ENCODE assay signal across 22 mouse cellular contexts in genomic region chr7:127785308-127785707, GRCm38 (mm10). TPM values are rescaled to one million over a fixed set of nuclear protein-coding genes. Genes with fewer than 3 reads are reported as not detected.
DNase-seq lines count a peak whose midpoint lies in the region; ATAC-seq and TF ChIP-seq lines count a peak whose summit lies in the region.
"Had no signal": no experiment of that assay in that cellular context is flagged by ENCODE, and none has a peak within 500 bp of the region (broad histone marks: within the 10 kb centered on the region; RNA-seq: fewer than 3 reads in every experiment).

Gm49388 (plus strand) TSS chr7:127785608.

- no peak within 1 kb of the TSS for H3K4me2 ChIP-seq in embryonic facial prominence, embryonic 13.5 days
- no peak within 1 kb of the TSS for H3K4me2 ChIP-seq in liver, embryonic 13.5 days
- no peak within 1 kb of the TSS for H3K4me2 ChIP-seq in liver, embryonic 11.5 days
- no peak within 1 kb of the TSS for H3K4me2 ChIP-seq in stomach, postnatal 0 days (replicated peaks; ENCODE audit: low read depth)

- H3K27me3 ChIP-seq in embryonic facial prominence, embryonic 13.5 days: no peaks in the 10 kb centered on the region
- H3K27me3 ChIP-seq in embryonic facial prominence, embryonic 10.5 days (replicated peaks; ENCODE audit: low read depth, poor library complexity, severe bottlenecking): no peaks in the 10 kb centered on the region
- H3K27me3 ChIP-seq in liver, embryonic 13.5 days: no peaks in the 10 kb centered on the region
- H3K27me3 ChIP-seq in liver, embryonic 11.5 days (replicated peaks; ENCODE audit: control insufficient read depth, insufficient read depth, low read length): no peaks in the 10 kb centered on the region
- H3K27me3 ChIP-seq in stomach, postnatal 0 days (ENCODE audit: control insufficient read depth, insufficient read depth, low read length): no peaks in the 10 kb centered on the region
- H3K27me3 ChIP-seq: CH12.LX, Patski had no signal

- DNase-seq in embryonic facial prominence, embryonic 10.5 days (ENCODE audit: low spot score): no peak
- DNase-seq in liver, embryonic 13.5 days: no peak
- no peak for DNase-seq in liver, embryonic 11.5 days (ENCODE audit: low spot score)
- DNase-seq in stomach, postnatal 0 days (ENCODE audit: low spot score): no peak
- no peak for DNase-seq in cerebellum, adult 9-10 months
- DNase-seq: adrenal gland, adult 2 months; adrenal gland, adult 8-10 months; adrenal gland, postnatal 10 days; adrenal gland, postnatal 14 days; adrenal gland, postnatal 25 days; adrenal gland, postnatal 36 days; B cell, adult 2 months; cerebellum, adult 11 months; cerebellum, adult 11-12 months; cerebellum, adult 18-20 months had no signal

- TF ChIP-seq EP300 in stomach, postnatal 0 days (optimal IDR thresholded peaks at IDR 0.05): no peak

- no peaks in the 10 kb centered on the region for H3K9me3 ChIP-seq in embryonic facial prominence, embryonic 13.5 days
- no peaks in the 10 kb centered on the region for H3K9me3 ChIP-seq in embryonic facial prominence, embryonic 10.5 days
- no peaks in the 10 kb centered on the region for H3K9me3 ChIP-seq in liver, embryonic 13.5 days (replicated peaks)
- no peaks in the 10 kb centered on the region for H3K9me3 ChIP-seq in liver, embryonic 11.5 days (ENCODE audit: control insufficient read depth, low read length)
- H3K9me3 ChIP-seq in stomach, postnatal 0 days (ENCODE audit: control insufficient read depth, low read length): no peaks in the 10 kb centered on the region
- H3K9me3 ChIP-seq: G1E had no signal

- H3K4me3 ChIP-seq in embryonic facial prominence, embryonic 13.5 days: no peak within 1 kb of the TSS
- H3K4me3 ChIP-seq in embryonic facial prominence, embryonic 10.5 days: no peak within 1 kb of the TSS
- no peak within 1 kb of the TSS for H3K4me3 ChIP-seq in liver, embryonic 13.5 days (replicated peaks)
- no peak within 1 kb of the TSS for H3K4me3 ChIP-seq in liver, embryonic 11.5 days (ENCODE audit: low read depth, low read length)
- no peak within 1 kb of the TSS for H3K4me3 ChIP-seq in stomach, postnatal 0 days (ENCODE audit: low read depth, low read length)

- ATAC-seq in embryonic facial prominence, embryonic 13.5 days (ENCODE audit: insufficient number of reproducible peaks, insufficient read depth, low FRiP score, low TSS enrichment, low read depth): no peak
- 0 out of 2 replicates have a peak, but pooled peaks have one; percentile 5 for ATAC-seq in liver, embryonic 13.5 days (ENCODE audit: low read depth)
- ATAC-seq in liver, embryonic 11.5 days (replicated peaks; ENCODE audit: low FRiP score): no peak
- ATAC-seq in stomach, postnatal 0 days (ENCODE audit: low FRiP score, low TSS enrichment): peak; percentile 10; the same call in 1 of the 2 replicates
- ATAC-seq: activated CD4-positive, CD25-positive, alpha-beta regulatory T cell, adult 4 months; CD4-positive, CD25-positive, alpha-beta regulatory T cell, adult 4 months; Patski had no signal

- no peaks in the 10 kb centered on the region for H3K4me1 ChIP-seq in embryonic facial prominence, embryonic 13.5 days
- H3K4me1 ChIP-seq in embryonic facial prominence, embryonic 10.5 days: no peaks in the 10 kb centered on the region
- 0 out of 2 replicates have a peak, but pooled peaks cover 2% of the 10 kb centered on the region for H3K4me1 ChIP-seq in liver, embryonic 13.5 days (replicated peaks)
- H3K4me1 ChIP-seq in liver, embryonic 11.5 days (replicated peaks; ENCODE audit: control insufficient read depth, insufficient read depth, low read length): no peaks in the 10 kb centered on the region
- H3K4me1 ChIP-seq in stomach, postnatal 0 days (replicated peaks; ENCODE audit: control insufficient read depth, insufficient read depth): no peaks in the 10 kb centered on the region

- no peak within 1 kb of the TSS for H3K27ac ChIP-seq in embryonic facial prominence, embryonic 13.5 days
- no peak within 1 kb of the TSS for H3K27ac ChIP-seq in embryonic facial prominence, embryonic 10.5 days (replicated peaks)
- H3K27ac ChIP-seq in liver, embryonic 13.5 days: no peak within 1 kb of the TSS
- H3K27ac ChIP-seq in liver, embryonic 11.5 days (ENCODE audit: low read depth, low read length): no peak within 1 kb of the TSS; the same call in 1 of the 2 replicates
- no peak within 1 kb of the TSS for H3K27ac ChIP-seq in stomach, postnatal 0 days (replicated peaks)

- peaks cover 99% of the 10 kb centered on the region for H3K36me3 ChIP-seq in embryonic facial prominence, embryonic 13.5 days
- H3K36me3 ChIP-seq in embryonic facial prominence, embryonic 10.5 days (replicated peaks): peaks cover 100% of the 10 kb centered on the region
- peaks cover 99% of the 10 kb centered on the region for H3K36me3 ChIP-seq in liver, embryonic 13.5 days
- H3K36me3 ChIP-seq in liver, embryonic 11.5 days (ENCODE audit: control insufficient read depth, insufficient read depth, low read length): peaks cover 75% of the 10 kb centered on the region
- H3K36me3 ChIP-seq in stomach, postnatal 0 days (ENCODE audit: control insufficient read depth, insufficient read depth, low read length): peaks cover 32% of the 10 kb centered on the region

- 94% methylated on average over 7 of the region's 7 CpGs for WGBS in embryonic facial prominence, embryonic 13.5 days
- WGBS in embryonic facial prominence, embryonic 10.5 days: 95% methylated on average over 7 of the region's 7 CpGs
- WGBS in liver, embryonic 13.5 days (ENCODE audit: insufficient replicate concordance): 88% methylated on average over 6 of the region's 7 CpGs
- 95% methylated on average over 7 of the region's 7 CpGs for WGBS in liver, embryonic 11.5 days
- WGBS in stomach, postnatal 0 days: 93% methylated on average over 7 of the region's 7 CpGs

- H3K9ac ChIP-seq in embryonic facial prominence, embryonic 13.5 days: 0 out of 2 replicates have a peak within 1 kb of the TSS, but pooled peaks have one; percentile 16
- no peak within 1 kb of the TSS for H3K9ac ChIP-seq in liver, embryonic 13.5 days
- no peak within 1 kb of the TSS for H3K9ac ChIP-seq in liver, embryonic 11.5 days (ENCODE audit: low read depth, low read length)
- H3K9ac ChIP-seq in stomach, postnatal 0 days (ENCODE audit: low read length): no peak within 1 kb of the TSS

- TF ChIP-seq CTCF in stomach, postnatal 0 days (IDR thresholded peaks at IDR 0.05; ENCODE audit: low read depth): no peak

RNA-seq across cellular contexts. Expression of gene Gm49388, which starts in this region (rescaled TPM):
- polyA plus RNA-seq in embryonic facial prominence, embryonic 13.5 days (2015; fragmentation: Nextera tagmentation; extraction: Ambion mirVana): not detected in 2 replicates
- not detected in 2 replicates for polyA plus RNA-seq in embryonic facial prominence, embryonic 10.5 days (2016; fragmentation: Nextera tagmentation; extraction: Ambion mirVana)
- not detected in 2 replicates for polyA plus RNA-seq in liver, embryonic 13.5 days (2015; fragmentation: Nextera tagmentation; extraction: Ambion mirVana)
- not detected in 2 replicates for polyA plus RNA-seq in liver, embryonic 11.5 days (2014; fragmentation: Nextera tagmentation; extraction: Ambion mirVana)
- polyA plus RNA-seq in stomach, postnatal 0 days (2015; fragmentation: Nextera tagmentation; extraction: Ambion mirVana): not detected in 2 replicates
- polyA plus RNA-seq: activated CD4-positive, CD25-positive, alpha-beta regulatory T cell, adult 4 months; adrenal gland, adult 2 months; brain, embryonic 14.5 days had no signal

Comparison
In these comparisons a context has a peak if more than half of its experiments do, and no peak if none do; other contexts are left out.
1. Peak in ATAC-seq in liver, embryonic 13.5 days; RNA of the gene not detected or under 1 TPM.
2. Peak in ATAC-seq in stomach, postnatal 0 days; RNA of the gene not detected or under 1 TPM.